Comparison of ENCODE assay signal across 24 mouse cellular contexts in genomic region chr11:103001063-103001462, GRCm38 (mm10). TPM values are rescaled to one million over a fixed set of nuclear protein-coding genes. Genes with fewer than 3 reads are reported as not detected.
DNase-seq lines count a peak whose midpoint lies in the region; ATAC-seq lines count a peak whose summit lies in the region.
"Had no signal": no experiment of that assay in that cellular context is flagged by ENCODE, and none has a peak within 500 bp of the region (broad histone marks: within the 10 kb centered on the region; RNA-seq: fewer than 3 reads in every experiment).

No protein-coding gene starts in this region.

- intact Hi-C loops in heart, postnatal 25 days (cut with DNase I) = no loop called here

- 0 out of 2 replicates have a peak overlapping the region, but pooled peaks have one; percentile 31 for H3K27ac ChIP-seq in limb, embryonic 12.5 days
- H3K27ac ChIP-seq in limb, embryonic 10.5 days = no peak overlapping the region
- H3K27ac ChIP-seq in forebrain, embryonic 11.5 days (ENCODE audit: low read depth, low read length) = no peak overlapping the region
- H3K27ac ChIP-seq: embryonic facial prominence, embryonic 13.5 days; embryonic facial prominence, embryonic 15.5 days; forebrain, embryonic 10.5 days; forebrain, embryonic 13.5 days; forebrain, embryonic 15.5 days had no signal

- no peak for ATAC-seq in limb, embryonic 12.5 days (ENCODE audit: insufficient number of reproducible peaks, insufficient read depth, low FRiP score, low TSS enrichment, low read depth)
- ATAC-seq in forebrain, embryonic 11.5 days (replicated peaks; ENCODE audit: low FRiP score) = no peak
- ATAC-seq: forebrain, embryonic 13.5 days; forebrain, embryonic 15.5 days; forebrain, postnatal 0 days had no signal

- peak; percentile 86 for DNase-seq in heart, adult 11 months
- DNase-seq in heart, postnatal 25 days (ENCODE audit: low spot score) = no peak
- DNase-seq in limb, embryonic 10.5 days (ENCODE audit: low spot score) = no peak
- DNase-seq in forebrain, embryonic 11.5 days (ENCODE audit: low spot score) = no peak
- DNase-seq: adrenal gland, adult 2 months; adrenal gland, postnatal 10 days; adrenal gland, postnatal 25 days; cerebellum, adult 11 months; cerebellum, adult 18-20 months; cerebellum, adult 8-10 months; cerebellum, adult 9-11 months; cerebellum, postnatal 14 days; cerebellum, postnatal 36 days; embryo, embryonic 11 days; forebrain, postnatal 0 days had no signal

- no peak overlapping the region for H3K4me2 ChIP-seq in limb, embryonic 12.5 days
- H3K4me2 ChIP-seq in forebrain, embryonic 11.5 days (ENCODE audit: low read depth, low read length, severe bottlenecking) = no peak overlapping the region
- H3K4me2 ChIP-seq: embryonic facial prominence, embryonic 13.5 days; embryonic facial prominence, embryonic 15.5 days; forebrain, embryonic 13.5 days; forebrain, embryonic 15.5 days had no signal

- H3K27me3 ChIP-seq in limb, embryonic 12.5 days = no peaks in the 10 kb centered on the region
- H3K27me3 ChIP-seq in limb, embryonic 10.5 days (ENCODE audit: low read depth, poor library complexity, severe bottlenecking) = no peaks in the 10 kb centered on the region
- no peaks in the 10 kb centered on the region for H3K27me3 ChIP-seq in forebrain, embryonic 11.5 days (ENCODE audit: control insufficient read depth, insufficient read depth, low read length)
- H3K27me3 ChIP-seq: embryonic facial prominence, embryonic 13.5 days; embryonic facial prominence, embryonic 15.5 days; forebrain, embryonic 13.5 days; forebrain, embryonic 15.5 days had no signal

- no peaks in the 10 kb centered on the region for H3K9me3 ChIP-seq in limb, embryonic 12.5 days
- no peaks in the 10 kb centered on the region for H3K9me3 ChIP-seq in limb, embryonic 10.5 days (replicated peaks)
- H3K9me3 ChIP-seq in forebrain, embryonic 11.5 days (ENCODE audit: control insufficient read depth, low read length) = no peaks in the 10 kb centered on the region
- H3K9me3 ChIP-seq: embryonic facial prominence, embryonic 13.5 days; embryonic facial prominence, embryonic 15.5 days; forebrain, embryonic 10.5 days; forebrain, embryonic 13.5 days; forebrain, embryonic 15.5 days had no signal

- 76% methylated on average over 5 of the region's 5 CpGs for WGBS in limb, embryonic 12.5 days
- 87% methylated on average over 5 of the region's 5 CpGs for WGBS in limb, embryonic 10.5 days
- WGBS in forebrain, embryonic 11.5 days = 88% methylated on average over 5 of the region's 5 CpGs

- H3K4me1 ChIP-seq in limb, embryonic 12.5 days (replicated peaks) = peaks cover 11% of the 10 kb centered on the region
- peaks cover 14% of the 10 kb centered on the region for H3K4me1 ChIP-seq in limb, embryonic 10.5 days
- H3K4me1 ChIP-seq in forebrain, embryonic 11.5 days (replicated peaks; ENCODE audit: control insufficient read depth, insufficient read depth, low read length) = no peaks in the 10 kb centered on the region

- H3K4me3 ChIP-seq in limb, embryonic 12.5 days (replicated peaks) = no peak overlapping the region
- H3K4me3 ChIP-seq in limb, embryonic 10.5 days = no peak overlapping the region
- H3K4me3 ChIP-seq in forebrain, embryonic 11.5 days (ENCODE audit: low read depth, low read length) = no peak overlapping the region
- H3K4me3 ChIP-seq: embryonic facial prominence, embryonic 13.5 days; embryonic facial prominence, embryonic 15.5 days; erythroblast, embryonic 14.5 days; forebrain, embryonic 10.5 days; forebrain, embryonic 13.5 days; forebrain, embryonic 15.5 days had no signal

- peaks cover 71% of the 10 kb centered on the region for H3K36me3 ChIP-seq in limb, embryonic 12.5 days
- peaks cover 90% of the 10 kb centered on the region for H3K36me3 ChIP-seq in limb, embryonic 10.5 days
- H3K36me3 ChIP-seq in forebrain, embryonic 11.5 days (ENCODE audit: control insufficient read depth, insufficient read depth, low read length) = peaks cover 8% of the 10 kb centered on the region

- no peak overlapping the region for H3K9ac ChIP-seq in limb, embryonic 12.5 days (replicated peaks)
- no peak overlapping the region for H3K9ac ChIP-seq in forebrain, embryonic 11.5 days (ENCODE audit: low read length)
- H3K9ac ChIP-seq: embryonic facial prominence, embryonic 13.5 days; embryonic facial prominence, embryonic 15.5 days; forebrain, embryonic 13.5 days; forebrain, embryonic 15.5 days; forebrain, postnatal 0 days had no signal

RNA-seq across cellular contexts. Expression of gene Nmt1, which starts 26.9 kb away (rescaled TPM):
- total RNA-seq in heart, postnatal 25 days (2021) = 10 to 100 TPM; 65.2 to 66.1 TPM
- 53.6 and 53.7 TPM in 2 replicates for polyA plus RNA-seq in limb, embryonic 12.5 days (2016; fragmentation: Nextera tagmentation; extraction: Ambion mirVana)
- 60.5 and 63.1 TPM in 2 replicates for polyA plus RNA-seq in limb, embryonic 10.5 days (2016; fragmentation: Nextera tagmentation; extraction: Ambion mirVana)
- polyA plus RNA-seq in forebrain, embryonic 11.5 days (2014; fragmentation: Nextera tagmentation; extraction: Ambion mirVana) = 53.8 and 58.6 TPM in 2 replicates

RNA-seq across cellular contexts. Expression of gene Dcakd, which starts 27.1 kb away (rescaled TPM):
- 10 to 100 TPM; 83.5 to 84.3 TPM for total RNA-seq in heart, postnatal 25 days (2021)
- 167 and 192 TPM in 2 replicates for polyA plus RNA-seq in limb, embryonic 12.5 days (2016; fragmentation: Nextera tagmentation; extraction: Ambion mirVana)
- 260 and 269 TPM in 2 replicates for polyA plus RNA-seq in limb, embryonic 10.5 days (2016; fragmentation: Nextera tagmentation; extraction: Ambion mirVana)
- 276 and 295 TPM in 2 replicates for polyA plus RNA-seq in forebrain, embryonic 11.5 days (2014; fragmentation: Nextera tagmentation; extraction: Ambion mirVana)

RNA-seq across cellular contexts. Expression of gene C1ql1, which starts 54.6 kb away (rescaled TPM):
- not detected for total RNA-seq in heart, postnatal 25 days (2021)
- polyA plus RNA-seq in limb, embryonic 12.5 days (2016; fragmentation: Nextera tagmentation; extraction: Ambion mirVana) = 1.3 and 1.6 TPM in 2 replicates
- polyA plus RNA-seq in limb, embryonic 10.5 days (2016; fragmentation: Nextera tagmentation; extraction: Ambion mirVana) = 0.20 and 0.40 TPM in 2 replicates
- polyA plus RNA-seq in forebrain, embryonic 11.5 days (2014; fragmentation: Nextera tagmentation; extraction: Ambion mirVana) = 3.9 and 4.5 TPM in 2 replicates
- total RNA-seq: common myeloid progenitor, adult 5-6 weeks; MEL had no signal
- polyA plus RNA-seq: erythroblast, embryonic 14.5 days had no signal
